Mouse (Mus musculus) ES-CJ7 (cell line): Measurements from ENCODE around the gene Arfrp1.
A peak's percentile ranks its signal among the peaks of the same experiment; 100 is the strongest.

Experiments used
- DNase-seq: peaks from one replicate; pipeline ENCODE4 v3.0.0; 2011; ENCODE audit warnings: low read depth, low spot score

The Arfrp1 gene

GRCm38 (mm10) chr2:181378701-181379100 lies 13.5 kb upstream of the Arfrp1 start:
- DNase-seq = no peak

- no peak for DNase-seq
Observed at GRCm38 (mm10) chr2:181377230-181377629, 12.0 kb upstream of the Arfrp1 start.

- peak; percentile 41 for DNase-seq
Observed at GRCm38 (mm10) chr2:181375787-181376186, 10.6 kb upstream of the Arfrp1 start.

GRCm38 (mm10) chr2:181370001-181370400 lies 4.8 kb upstream of the Arfrp1 start:
- DNase-seq = peak; percentile 82

GRCm38 (mm10) chr2:181365655-181366075 lies 461 bp upstream of the Arfrp1 start:
- peak; percentile 30 for DNase-seq

- DNase-seq = peak; percentile 13
Observed at GRCm38 (mm10) chr2:181364487-181364859, 731 bp downstream of the Arfrp1 start.

- no peak for DNase-seq
Observed at GRCm38 (mm10) chr2:181363946-181364345, 1.3 kb downstream of the Arfrp1 start.

- no peak for DNase-seq
Observed at GRCm38 (mm10) chr2:181356780-181357179, 8.4 kb downstream of the Arfrp1 start.

GRCm38 (mm10) chr2:181342766-181343165 lies 22.4 kb downstream of the Arfrp1 start:
- DNase-seq = no peak

- DNase-seq = no peak
Observed at GRCm38 (mm10) chr2:181340426-181340825, 24.8 kb downstream of the Arfrp1 start.

- DNase-seq = peak; percentile 66
Observed at GRCm38 (mm10) chr2:181334023-181334422, 31.2 kb downstream of the Arfrp1 start.

GRCm38 (mm10) chr2:181332542-181332941 lies 32.7 kb downstream of the Arfrp1 start:
- peak; percentile 82 for DNase-seq

GRCm38 (mm10) chr2:181326098-181326497 lies 39.1 kb downstream of the Arfrp1 start:
- no peak for DNase-seq

- DNase-seq = peak; percentile 68
Observed at GRCm38 (mm10) chr2:181322136-181322535, 43.1 kb downstream of the Arfrp1 start.

- peak; percentile 52 for DNase-seq
Observed at GRCm38 (mm10) chr2:181320103-181320499, 45.1 kb downstream of the Arfrp1 start.

GRCm38 (mm10) chr2:181319248-181320102 lies 45.7 kb downstream of the Arfrp1 start, which contains the start of gene Rtel1:
Rtel1 (plus strand) TSS chr2:181319739.
- peak; percentile 93 for DNase-seq

- DNase-seq = peak; percentile 89
Observed at GRCm38 (mm10) chr2:181314080-181314810, 51.0 kb downstream of the Arfrp1 start, which contains the start of gene Stmn3. Stmn3 (minus strand) TSS chr2:181314500.

GRCm38 (mm10) chr2:181313344-181314079 lies 51.7 kb downstream of the Arfrp1 start:
- peak; percentile 80 for DNase-seq

- peak; percentile 66 for DNase-seq
Observed at GRCm38 (mm10) chr2:181313006-181313343, 52.2 kb downstream of the Arfrp1 start.

- DNase-seq = no peak
Observed at GRCm38 (mm10) chr2:181312435-181312834, 52.8 kb downstream of the Arfrp1 start.
